Mouse (Mus musculus) urinary bladder, postnatal 10 days (tissue): ENCODE data around the gene Tomm6.
A peak's percentile ranks its signal among the peaks of the same experiment; 100 is the strongest.
"Not testable (repeated sequence)": the region's sequence is repeated elsewhere in the genome, so short reads cannot be mapped to it uniquely, and the experiment has no call there.

Experiments
- DNase-seq: peaks from one replicate; pipeline ENCODE4 v3.0.0; 2022; ENCODE audit warnings: low spot score

The Tomm6 gene

GRCm38 (mm10) chr17:47694503-47695336, 6.5 kb upstream of the Tomm6 start, which contains the start of gene Prickle4:
Prickle4 (minus strand) TSS chr17:47694736.
- peak; percentile 94 for DNase-seq

GRCm38 (mm10) chr17:47694442-47694502, 6.1 kb upstream of the Tomm6 start, which contains the start of gene Gm21981:
Gm21981 (minus strand) TSS chr17:47694455.
- no peak for DNase-seq

GRCm38 (mm10) chr17:47693671-47694441, 5.7 kb upstream of the Tomm6 start:
- no peak for DNase-seq

- DNase-seq = no peak
Measured at GRCm38 (mm10) chr17:47691650-47692049, 3.5 kb upstream of the Tomm6 start.

GRCm38 (mm10) chr17:47689894-47690293, 1.7 kb upstream of the Tomm6 start:
- DNase-seq = no peak

- no peak for DNase-seq
Measured at GRCm38 (mm10) chr17:47688608-47689575, 706 bp upstream of the Tomm6 start, which contains the start of gene Frs3. Frs3 (plus strand) TSS chr17:47689030.

- peak; percentile 75 for DNase-seq
Measured at GRCm38 (mm10) chr17:47687409-47688343, 510 bp downstream of the Tomm6 start.

GRCm38 (mm10) chr17:47682836-47683235, 5.3 kb downstream of the Tomm6 start:
- DNase-seq = no peak

- no peak for DNase-seq
Measured at GRCm38 (mm10) chr17:47678702-47679101, 9.5 kb downstream of the Tomm6 start.

GRCm38 (mm10) chr17:47678238-47678637, 9.9 kb downstream of the Tomm6 start:
- no peak for DNase-seq

- DNase-seq = no peak
Measured at GRCm38 (mm10) chr17:47676581-47676980, 11.6 kb downstream of the Tomm6 start.

GRCm38 (mm10) chr17:47672311-47673111, 15.7 kb downstream of the Tomm6 start:
- DNase-seq = no peak

GRCm38 (mm10) chr17:47671988-47672310, 16.2 kb downstream of the Tomm6 start:
- DNase-seq = no peak

- DNase-seq = no peak
Measured at GRCm38 (mm10) chr17:47669166-47669565, 19.0 kb downstream of the Tomm6 start.

GRCm38 (mm10) chr17:47664474-47664873, 23.7 kb downstream of the Tomm6 start:
- no peak for DNase-seq

- no peak for DNase-seq
Measured at GRCm38 (mm10) chr17:47663009-47663713, 25.0 kb downstream of the Tomm6 start.

GRCm38 (mm10) chr17:47658741-47659243, 29.4 kb downstream of the Tomm6 start:
- DNase-seq = no peak

GRCm38 (mm10) chr17:47657901-47658300, 30.3 kb downstream of the Tomm6 start:
- no peak for DNase-seq

GRCm38 (mm10) chr17:47655697-47656096, 32.5 kb downstream of the Tomm6 start:
- no peak for DNase-seq

GRCm38 (mm10) chr17:47654346-47654745, 33.8 kb downstream of the Tomm6 start:
- not testable (repeated sequence) for DNase-seq
